Mouse (Mus musculus) thymus, postnatal 0 days (tissue): ENCODE results near the gene Igfbp7. TPM values are rescaled to one million over a fixed set of nuclear protein-coding genes. Genes with fewer than 3 reads are reported as not detected.

Experiments
- DNase-seq: peaks from one replicate; pipeline ENCODE4 v3.0.0-alpha.2; 2015; ENCODE audit warnings: low spot score
- polyA plus RNA-seq: library from polyadenylated mRNA; unstranded; fragments of >200 nt; fragmentation: Nextera tagmentation; extraction: Ambion mirVana; gene quantifications from 2 replicates; pipeline ENCODE4 v1.2.1, GENCODE M21; 2015

Igfbp7 gene
- polyA plus RNA-seq, 1 experiment from 2014 or later: 64.3 TPM

GRCm38 (mm10) chr5:77406371-77406871 lies 1.4 kb downstream of the Igfbp7 start:
- no peak for DNase-seq

GRCm38 (mm10) chr5:77405455-77406057 lies 2.3 kb downstream of the Igfbp7 start:
- DNase-seq: no peak

GRCm38 (mm10) chr5:77404941-77405340 lies 2.9 kb downstream of the Igfbp7 start:
- no peak for DNase-seq

GRCm38 (mm10) chr5:77402901-77403300 lies 4.9 kb downstream of the Igfbp7 start:
- DNase-seq: no peak

GRCm38 (mm10) chr5:77402137-77402536 lies 5.7 kb downstream of the Igfbp7 start:
- no peak for DNase-seq

GRCm38 (mm10) chr5:77400823-77401222 lies 7.0 kb downstream of the Igfbp7 start:
- no peak for DNase-seq

GRCm38 (mm10) chr5:77400151-77400550 lies 7.7 kb downstream of the Igfbp7 start:
- DNase-seq: no peak

GRCm38 (mm10) chr5:77399076-77399475 lies 8.8 kb downstream of the Igfbp7 start:
- DNase-seq: no peak

- DNase-seq: no peak
These were observed 9.4 kb downstream of the Igfbp7 start for GRCm38 (mm10) chr5:77398285-77399057.

GRCm38 (mm10) chr5:77393990-77394618 lies 13.7 kb downstream of the Igfbp7 start:
- no peak for DNase-seq

- DNase-seq: no peak
These were observed 14.7 kb downstream of the Igfbp7 start for GRCm38 (mm10) chr5:77393094-77393619.

- no peak for DNase-seq
These were observed 17.6 kb downstream of the Igfbp7 start for GRCm38 (mm10) chr5:77390272-77390671.

- DNase-seq: no peak
These were observed 19.5 kb downstream of the Igfbp7 start for GRCm38 (mm10) chr5:77388359-77388758.

- DNase-seq: no peak
These were observed 20.5 kb downstream of the Igfbp7 start for GRCm38 (mm10) chr5:77387414-77387704.

GRCm38 (mm10) chr5:77386596-77387413 lies 21.0 kb downstream of the Igfbp7 start:
- no peak for DNase-seq

GRCm38 (mm10) chr5:77385900-77386595 lies 21.8 kb downstream of the Igfbp7 start:
- no peak for DNase-seq

GRCm38 (mm10) chr5:77385221-77385620 lies 22.6 kb downstream of the Igfbp7 start:
- DNase-seq: no peak

GRCm38 (mm10) chr5:77384724-77385123 lies 23.1 kb downstream of the Igfbp7 start:
- no peak for DNase-seq

- DNase-seq: no peak
These were observed 23.9 kb downstream of the Igfbp7 start for GRCm38 (mm10) chr5:77383799-77384554.

GRCm38 (mm10) chr5:77381686-77382085 lies 26.2 kb downstream of the Igfbp7 start:
- no peak for DNase-seq
